8 mouse cellular contexts compared by ENCODE assay signal in genomic region chr13:103696164-103696563, GRCm38 (mm10).
DNase-seq lines count a peak whose midpoint lies in the region; ATAC-seq and TF ChIP-seq lines count a peak whose summit lies in the region.

No protein-coding gene starts in this region.

- peak; percentile 86 for TF ChIP-seq CTCF in Patski (IDR thresholded peaks at IDR 0.05)

- H3K9ac ChIP-seq in heart, embryonic 11.5 days (ENCODE audit: low read depth, low read length) = no peak overlapping the region
- no peak overlapping the region for H3K9ac ChIP-seq in neural tube, embryonic 11.5 days (ENCODE audit: low read length)

- no peak overlapping the region for H3K27ac ChIP-seq in heart, embryonic 10.5 days
- no peak overlapping the region for H3K27ac ChIP-seq in heart, embryonic 11.5 days (ENCODE audit: low read depth, low read length)
- no peak overlapping the region for H3K27ac ChIP-seq in neural tube, embryonic 11.5 days (ENCODE audit: low read depth, low read length)

- H3K36me3 ChIP-seq in heart, embryonic 10.5 days = no peaks in the 10 kb centered on the region
- H3K36me3 ChIP-seq in heart, embryonic 11.5 days (ENCODE audit: control insufficient read depth, insufficient read depth, low read length) = no peaks in the 10 kb centered on the region
- no peaks in the 10 kb centered on the region for H3K36me3 ChIP-seq in neural tube, embryonic 11.5 days (ENCODE audit: control insufficient read depth, insufficient read depth, low read length)

- H3K4me3 ChIP-seq in heart, embryonic 10.5 days = no peak overlapping the region
- H3K4me3 ChIP-seq in heart, embryonic 11.5 days (ENCODE audit: low read depth, low read length) = no peak overlapping the region
- no peak overlapping the region for H3K4me3 ChIP-seq in neural tube, embryonic 11.5 days (ENCODE audit: low read depth, low read length)

- no peaks in the 10 kb centered on the region for H3K9me3 ChIP-seq in heart, embryonic 10.5 days
- no peaks in the 10 kb centered on the region for H3K9me3 ChIP-seq in heart, embryonic 11.5 days (replicated peaks; ENCODE audit: control insufficient read depth, low read length)
- no peaks in the 10 kb centered on the region for H3K9me3 ChIP-seq in neural tube, embryonic 11.5 days (ENCODE audit: control insufficient read depth, low read length)

- POLR2A ChIA-PET in Patski (lab: Charles Lee) = no interaction called here

- DNase-seq in heart, embryonic 10.5 days (ENCODE audit: low spot score) = peak; percentile 71
- peak; percentile 52 for DNase-seq in 416B (ENCODE audit: low read depth)
- peak; percentile 12 for DNase-seq in Patski (ENCODE audit: low read depth, low spot score)
- peak; percentile 42 to 65 for DNase-seq in layer of hippocampus, postnatal 14 days (ENCODE audit: low spot score in 2 of 2)
- DNase-seq in neural tube, embryonic 11.5 days (ENCODE audit: low spot score) = peak; percentile 72
- no peak for DNase-seq in urinary bladder, postnatal 14 days (ENCODE audit: low spot score)

- peaks cover 11% of the 10 kb centered on the region; the same call in 1 of the 2 replicates for H3K4me1 ChIP-seq in heart, embryonic 10.5 days
- H3K4me1 ChIP-seq in heart, embryonic 11.5 days (ENCODE audit: control insufficient read depth, insufficient read depth, low read length) = 0 out of 2 replicates have a peak, but pooled peaks cover 5% of the 10 kb centered on the region
- H3K4me1 ChIP-seq in neural tube, embryonic 11.5 days (ENCODE audit: control insufficient read depth, insufficient read depth, low read length) = no peaks in the 10 kb centered on the region

- in situ Hi-C loops in Patski (cut with MboI; ENCODE audit: low pct_unique_long_range_greater_than_20kb) = no loop called here

- no peaks in the 10 kb centered on the region for H3K27me3 ChIP-seq in heart, embryonic 10.5 days (ENCODE audit: insufficient read depth, poor library complexity, severe bottlenecking)
- H3K27me3 ChIP-seq in heart, embryonic 11.5 days (ENCODE audit: control insufficient read depth, insufficient read depth, low read length) = no peaks in the 10 kb centered on the region
- H3K27me3 ChIP-seq in Patski = no peaks in the 10 kb centered on the region
- H3K27me3 ChIP-seq in neural tube, embryonic 11.5 days (ENCODE audit: control insufficient read depth, insufficient read depth, low read length) = no peaks in the 10 kb centered on the region

- CTCF ChIA-PET in Patski (lab: Charles Lee) = interaction anchor here (0.6 to 1.5 kb wide), 14 partner anchors 9 to 402 kb away, joined by 3 to 13 read pairs (median 3); partner anchors contain the start of gene Srek1

- no peak for ATAC-seq in heart, embryonic 11.5 days (replicated peaks; ENCODE audit: insufficient number of reproducible peaks, low FRiP score, low TSS enrichment)
- no peak for ATAC-seq in Patski
- ATAC-seq in frontal cortex, adult (ENCODE audit: low TSS enrichment) = peak; percentile 38; the same call in 1 of the 2 replicates
- no peak; the same call in 1 of the 2 replicates for ATAC-seq in neural tube, embryonic 11.5 days (ENCODE audit: insufficient read depth, low FRiP score, low TSS enrichment)

- no peak overlapping the region for H3K4me2 ChIP-seq in heart, embryonic 11.5 days
- H3K4me2 ChIP-seq in neural tube, embryonic 11.5 days (ENCODE audit: low read depth) = no peak overlapping the region

- WGBS in heart, embryonic 10.5 days = 39% methylated on average over 9 of the region's 9 CpGs
- 30% methylated on average over 9 of the region's 9 CpGs for WGBS in heart, embryonic 11.5 days (ENCODE audit: insufficient replicate concordance)
- 44% methylated on average over 9 of the region's 9 CpGs for WGBS in neural tube, embryonic 11.5 days
